ENCODE assay signal across 8 mouse cellular contexts in genomic region chr10:69253686-69254080, GRCm38 (mm10). TPM values are rescaled to one million over a fixed set of nuclear protein-coding genes. Genes with fewer than 3 reads are reported as not detected.
A peak's percentile ranks its signal among the peaks of the same experiment; 100 is the strongest.
DNase-seq lines count a peak whose midpoint lies in the region; ATAC-seq and TF ChIP-seq lines count a peak whose summit lies in the region.
"Had no signal": no experiment of that assay in that cellular context is flagged by ENCODE, and none has a peak within 500 bp of the region (broad histone marks: within the 10 kb centered on the region; RNA-seq: fewer than 3 reads in every experiment).

No protein-coding gene starts in this region.

- H3K36me3 ChIP-seq in kidney, postnatal 0 days (ENCODE audit: insufficient read depth, low read length), result 0 out of 2 replicates have a peak, but pooled peaks cover 6% of the 10 kb centered on the region
- H3K36me3 ChIP-seq in embryonic facial prominence, embryonic 12.5 days, result peaks cover 25% of the 10 kb centered on the region
- peaks cover 23% of the 10 kb centered on the region for H3K36me3 ChIP-seq in hindbrain, embryonic 13.5 days
- no peaks in the 10 kb centered on the region; the same call in 1 of the 2 replicates for H3K36me3 ChIP-seq in liver, embryonic 16.5 days (ENCODE audit: control insufficient read depth, insufficient read depth)

- no peak for TF ChIP-seq CTCF in kidney, postnatal 0 days (IDR thresholded peaks at IDR 0.05; ENCODE audit: low read depth)

- H3K9me3 ChIP-seq in kidney, postnatal 0 days (replicated peaks; ENCODE audit: low read length), result no peaks in the 10 kb centered on the region
- H3K9me3 ChIP-seq in embryonic facial prominence, embryonic 12.5 days, result no peaks in the 10 kb centered on the region
- H3K9me3 ChIP-seq in hindbrain, embryonic 13.5 days, result no peaks in the 10 kb centered on the region
- no peaks in the 10 kb centered on the region for H3K9me3 ChIP-seq in liver, embryonic 16.5 days (replicated peaks; ENCODE audit: control insufficient read depth, low read length)

- H3K4me1 ChIP-seq in kidney, postnatal 0 days (replicated peaks; ENCODE audit: insufficient read depth, low read length), result peaks cover 20% of the 10 kb centered on the region
- peaks cover 20% of the 10 kb centered on the region for H3K4me1 ChIP-seq in embryonic facial prominence, embryonic 12.5 days
- H3K4me1 ChIP-seq in hindbrain, embryonic 13.5 days (replicated peaks), result peaks cover 18% of the 10 kb centered on the region
- peaks cover 24% of the 10 kb centered on the region for H3K4me1 ChIP-seq in liver, embryonic 16.5 days (ENCODE audit: control insufficient read depth, low read depth, low read length)

- peak overlapping the region; percentile 92 for H3K27ac ChIP-seq in kidney, postnatal 0 days
- peak overlapping the region; percentile 43 for H3K27ac ChIP-seq in embryonic facial prominence, embryonic 12.5 days
- peak overlapping the region; percentile 55; the same call in 1 of the 2 replicates for H3K27ac ChIP-seq in hindbrain, embryonic 13.5 days
- peak overlapping the region; percentile 67 for H3K27ac ChIP-seq in liver, embryonic 16.5 days (ENCODE audit: low read length)

- no peaks in the 10 kb centered on the region for H3K27me3 ChIP-seq in kidney, postnatal 0 days (ENCODE audit: insufficient read depth, low read length)
- H3K27me3 ChIP-seq in embryonic facial prominence, embryonic 12.5 days, result no peaks in the 10 kb centered on the region
- H3K27me3 ChIP-seq in hindbrain, embryonic 13.5 days, result no peaks in the 10 kb centered on the region
- no peaks in the 10 kb centered on the region for H3K27me3 ChIP-seq in liver, embryonic 16.5 days (ENCODE audit: control insufficient read depth, insufficient read depth, low read depth, low read length)

- ATAC-seq in kidney, postnatal 0 days (replicated peaks; ENCODE audit: low FRiP score, low read depth), result no peak
- ATAC-seq in embryonic facial prominence, embryonic 12.5 days (ENCODE audit: insufficient number of reproducible peaks, insufficient read depth, low FRiP score, low TSS enrichment), result no peak
- no peak for ATAC-seq in hindbrain, embryonic 13.5 days (ENCODE audit: low FRiP score)
- ATAC-seq in liver, embryonic 16.5 days (ENCODE audit: low read depth), result no peak

- no peak for DNase-seq in kidney, postnatal 0 days (ENCODE audit: low spot score)
- no peak for DNase-seq in kidney, postnatal 14 days
- no peak for DNase-seq in right cerebral cortex, postnatal 14 days
- no peak for DNase-seq in embryo, embryonic 10 days (ENCODE audit: low spot score)

- no peak overlapping the region for H3K4me3 ChIP-seq in kidney, postnatal 0 days (replicated peaks; ENCODE audit: low read depth, low read length)
- no peak overlapping the region for H3K4me3 ChIP-seq in embryonic facial prominence, embryonic 12.5 days
- H3K4me3 ChIP-seq in hindbrain, embryonic 13.5 days, result no peak overlapping the region
- H3K4me3 ChIP-seq in liver, embryonic 16.5 days (ENCODE audit: low read depth, low read length), result no peak overlapping the region
- H3K4me3 ChIP-seq: erythroblast, embryonic 14.5 days had no signal

- WGBS in kidney, postnatal 0 days, result 41% methylated on average over 5 of the region's 5 CpGs
- WGBS in embryonic facial prominence, embryonic 12.5 days, result 72% methylated on average over 5 of the region's 5 CpGs
- WGBS in hindbrain, embryonic 13.5 days, result 73% methylated on average over 5 of the region's 5 CpGs
- WGBS in liver, embryonic 16.5 days (ENCODE audit: insufficient replicate concordance), result 51% methylated on average over 5 of the region's 5 CpGs

- H3K4me2 ChIP-seq in kidney, postnatal 0 days (ENCODE audit: low read length), result no peak overlapping the region
- H3K4me2 ChIP-seq in embryonic facial prominence, embryonic 12.5 days (replicated peaks), result no peak overlapping the region
- no peak overlapping the region for H3K4me2 ChIP-seq in hindbrain, embryonic 13.5 days
- H3K4me2 ChIP-seq in liver, embryonic 16.5 days (ENCODE audit: low read depth, low read length), result no peak overlapping the region

- no peak overlapping the region for H3K9ac ChIP-seq in kidney, postnatal 0 days (ENCODE audit: low read depth, low read length)
- H3K9ac ChIP-seq in embryonic facial prominence, embryonic 12.5 days, result no peak overlapping the region
- H3K9ac ChIP-seq in hindbrain, embryonic 13.5 days, result no peak overlapping the region
- no peak overlapping the region for H3K9ac ChIP-seq in liver, embryonic 16.5 days (ENCODE audit: low read depth, low read length)

RNA-seq across cellular contexts. Expression of gene A930033H14Rik, which starts 40.8 kb away (rescaled TPM):
- 2.3 and 2.9 TPM in 2 replicates for polyA plus RNA-seq in kidney, postnatal 0 days (2015; fragmentation: Nextera tagmentation; extraction: Ambion mirVana)
- 3.0 and 3.3 TPM in 2 replicates for polyA plus RNA-seq in embryonic facial prominence, embryonic 12.5 days (2016; fragmentation: Nextera tagmentation; extraction: Ambion mirVana)
- polyA plus RNA-seq in hindbrain, embryonic 13.5 days (2015; fragmentation: Nextera tagmentation; extraction: Ambion mirVana), result 1.4 TPM in 2 replicates
- polyA plus RNA-seq in liver, embryonic 16.5 days (2015; fragmentation: Nextera tagmentation; extraction: Ambion mirVana), result 0.44 and 0.47 TPM in 2 replicates
- polyA plus RNA-seq: erythroblast, embryonic 14.5 days had no signal
